7 mouse cellular contexts compared by ENCODE assay signal in genomic region chr19:47050271-47051032, GRCm38 (mm10). TPM values are rescaled to one million over a fixed set of nuclear protein-coding genes. Genes with fewer than 3 reads are reported as not detected.
DNase-seq lines count a peak whose midpoint lies in the region; ATAC-seq and TF ChIP-seq lines count a peak whose summit lies in the region.

Pcgf6 (minus strand) TSS chr19:47050906.

- peak within 1 kb of the TSS; percentile 94 for H3K4me2 ChIP-seq in intestine, postnatal 0 days (replicated peaks; ENCODE audit: low read depth)
- peak within 1 kb of the TSS; percentile 85 for H3K4me2 ChIP-seq in midbrain, embryonic 11.5 days

- no peak for TF ChIP-seq CTCF in intestine, postnatal 0 days (IDR thresholded peaks at IDR 0.05; ENCODE audit: low read depth)

- ATAC-seq in granulocyte monocyte progenitor cell, adult 5-6 weeks (replicated peaks; ENCODE audit: poor library complexity, severe bottlenecking), result peak; percentile 84
- peak; percentile 77 for ATAC-seq in intestine, postnatal 0 days
- ATAC-seq in midbrain, embryonic 11.5 days (ENCODE audit: low FRiP score), result peak; percentile 91

- DNase-seq in adrenal gland, postnatal 14 days, result peak; percentile 86
- peak; percentile 91 for DNase-seq in embryonic facial prominence, embryonic 10.5 days (ENCODE audit: low spot score)
- peak; percentile 85 for DNase-seq in left cerebral cortex, postnatal 4 days
- DNase-seq in midbrain, embryonic 11.5 days (ENCODE audit: low spot score, missing footprints), result peak; percentile 98
- DNase-seq in skeletal muscle tissue, adult 2 months (ENCODE audit: low read depth, low spot score), result peak; percentile 49

- H3K36me3 ChIP-seq in embryonic facial prominence, embryonic 10.5 days (replicated peaks), result peaks cover 30% of the 10 kb centered on the region
- H3K36me3 ChIP-seq in intestine, postnatal 0 days (ENCODE audit: control insufficient read depth, insufficient read depth), result peaks cover 7% of the 10 kb centered on the region
- peaks cover 4% of the 10 kb centered on the region; the same call in 1 of the 2 replicates for H3K36me3 ChIP-seq in midbrain, embryonic 11.5 days (ENCODE audit: control insufficient read depth, insufficient read depth, low read length)

- H3K4me3 ChIP-seq in embryonic facial prominence, embryonic 10.5 days, result peak within 1 kb of the TSS; percentile 92
- H3K4me3 ChIP-seq in intestine, postnatal 0 days (ENCODE audit: low read depth, low read length), result peak within 1 kb of the TSS; percentile 91
- peak within 1 kb of the TSS; percentile 82 for H3K4me3 ChIP-seq in midbrain, embryonic 11.5 days (ENCODE audit: low read depth, low read length)

- H3K27me3 ChIP-seq in embryonic facial prominence, embryonic 10.5 days (replicated peaks; ENCODE audit: low read depth, poor library complexity, severe bottlenecking), result no peaks in the 10 kb centered on the region
- H3K27me3 ChIP-seq in intestine, postnatal 0 days (replicated peaks; ENCODE audit: control insufficient read depth, insufficient read depth, low read length), result no peaks in the 10 kb centered on the region
- H3K27me3 ChIP-seq in midbrain, embryonic 11.5 days (ENCODE audit: control insufficient read depth, insufficient read depth, low read length), result no peaks in the 10 kb centered on the region

- under 1% methylated on average over 75 of the region's 75 CpGs for WGBS in embryonic facial prominence, embryonic 10.5 days
- under 1% methylated on average over 75 of the region's 75 CpGs for WGBS in intestine, postnatal 0 days
- WGBS in midbrain, embryonic 11.5 days, result under 1% methylated on average over 72 of the region's 75 CpGs

- H3K9me3 ChIP-seq in embryonic facial prominence, embryonic 10.5 days, result no peaks in the 10 kb centered on the region
- no peaks in the 10 kb centered on the region for H3K9me3 ChIP-seq in intestine, postnatal 0 days (ENCODE audit: control insufficient read depth)
- no peaks in the 10 kb centered on the region for H3K9me3 ChIP-seq in midbrain, embryonic 11.5 days (ENCODE audit: control insufficient read depth, low read length)

- intact Hi-C loops in left cerebral cortex, postnatal 4 days (cut with DNase I), result no loop called here

- H3K4me1 ChIP-seq in embryonic facial prominence, embryonic 10.5 days, result peaks cover 20% of the 10 kb centered on the region
- 0 out of 2 replicates have a peak, but pooled peaks cover 3% of the 10 kb centered on the region for H3K4me1 ChIP-seq in intestine, postnatal 0 days (replicated peaks; ENCODE audit: control insufficient read depth, insufficient read depth, low read length)
- H3K4me1 ChIP-seq in midbrain, embryonic 11.5 days (ENCODE audit: control insufficient read depth, insufficient read depth, low read length), result peaks cover 15% of the 10 kb centered on the region

- H3K27ac ChIP-seq in embryonic facial prominence, embryonic 10.5 days (replicated peaks), result peak within 1 kb of the TSS; percentile 96
- H3K27ac ChIP-seq in intestine, postnatal 0 days (ENCODE audit: low read depth, low read length), result peak within 1 kb of the TSS; percentile 82
- peak within 1 kb of the TSS; percentile 90 for H3K27ac ChIP-seq in midbrain, embryonic 11.5 days (ENCODE audit: low read depth, low read length)

- H3K9ac ChIP-seq in intestine, postnatal 0 days (ENCODE audit: low read depth, low read length), result peak within 1 kb of the TSS; percentile 70
- peak within 1 kb of the TSS; percentile 94 for H3K9ac ChIP-seq in midbrain, embryonic 11.5 days (ENCODE audit: low read length)

RNA-seq across cellular contexts. Expression of gene Pcgf6, which starts in this region (rescaled TPM):
- total RNA-seq in adrenal gland, postnatal 14 days (2021), result 8.4 and 9.4 TPM in 2 replicates
- polyA plus RNA-seq in embryonic facial prominence, embryonic 10.5 days (2016; fragmentation: Nextera tagmentation; extraction: Ambion mirVana), result 36.1 and 36.5 TPM in 2 replicates
- total RNA-seq in granulocyte monocyte progenitor cell, adult 5-6 weeks (2014; fragmentation: Nextera tagmentation), result 21.3 and 24.9 TPM in 2 replicates
- 10.0 and 11.3 TPM in 2 replicates for total RNA-seq in granulocyte monocyte progenitor cell, adult 5-6 weeks (2017)
- 9.4 and 14.4 TPM in 2 replicates for polyA plus RNA-seq in intestine, postnatal 0 days (2015; fragmentation: Nextera tagmentation; extraction: Ambion mirVana)
- 10 to 100 TPM; 25.0 to 26.1 TPM for total RNA-seq in left cerebral cortex, postnatal 4 days (2021)
- 33.7 and 34.3 TPM in 2 replicates for polyA plus RNA-seq in midbrain, embryonic 11.5 days (2014; fragmentation: Nextera tagmentation; extraction: Ambion mirVana)

Comparison
In these comparisons a context has a peak if more than half of its experiments do, and no peak if none do; other contexts are left out.
1. Peak in every context shown above with its lines: DNase-seq, ATAC-seq, H3K4me3 ChIP-seq and H3K27ac ChIP-seq.